Mouse (Mus musculus) MEL (cell line): Measurements from ENCODE around the gene Stab1. TPM values are rescaled to one million over a fixed set of nuclear protein-coding genes. Genes with fewer than 3 reads are reported as not detected.

ENCODE experiments used
- DNase-seq: peaks from one replicate; pipeline ENCODE4 v3.0.0; 2011; ENCODE audit warnings: low read depth, low spot score
- H3K27ac ChIP-seq: 2 replicates; pipeline ENCODE4 v1.5.1; 2012; ENCODE audit warnings: low read depth, mild to moderate bottlenecking, control low read depth, low read length, moderate library complexity; ENCODE audit not compliant: control insufficient read depth
- H3K27me3 ChIP-seq, 2 experiments: fragments of 150-350 bp in 1 of 2; sonication (generic) in 1 of 2; 2 replicates each; pipeline ENCODE4 v1.6.1; 2012; ENCODE audit warnings: low read length in 2 of 2, mild to moderate bottlenecking in 2 of 2, improper control_type of control experiment in 1 of 2, moderate library complexity in 1 of 2; ENCODE audit not compliant: insufficient read depth in 2 of 2, control insufficient read depth in 1 of 2
- H3K36me3 ChIP-seq, 2 experiments: 2 replicates each; pipeline ENCODE4 v1.6.1; 2012 to 2014; ENCODE audit warnings: low read length in 2 of 2, improper control_type of control experiment in 1 of 2, inconsistent platforms in 1 of 2, mild to moderate bottlenecking in 1 of 2; ENCODE audit not compliant: insufficient read depth in 2 of 2, control insufficient read depth in 1 of 2
- H3K4me1 ChIP-seq, 2 experiments: fragments of 150-350 bp in 1 of 2; sonication (generic) in 1 of 2; 2 replicates each; pipeline ENCODE4 v1.6.1; 2012; ENCODE audit warnings: low read length in 2 of 2, improper control_type of control experiment in 1 of 2, mild to moderate bottlenecking in 1 of 2; ENCODE audit not compliant: insufficient read depth in 2 of 2, control insufficient read depth in 1 of 2
- H3K4me3 ChIP-seq, 2 experiments: fragments of 150-350 bp in 1 of 2; sonication (generic) in 1 of 2; 2 replicates each; pipeline ENCODE4 v1.5.1; 2012; ENCODE audit warnings: low read depth in 2 of 2, low read length in 2 of 2, mild to moderate bottlenecking in 2 of 2, moderate library complexity in 2 of 2, control low read depth in 1 of 2, improper control_type of control experiment in 1 of 2; ENCODE audit not compliant: control insufficient read depth in 1 of 2, insufficient read depth in 1 of 2
- H3K79me2 ChIP-seq: 2 replicates; pipeline ENCODE4 v1.6.1; 2012; ENCODE audit warnings: mild to moderate bottlenecking, low read length, moderate library complexity; ENCODE audit not compliant: control insufficient read depth, poor library complexity, insufficient read depth
- H3K9ac ChIP-seq: 2 replicates; pipeline ENCODE4 v1.6.1; 2012; ENCODE audit warnings: low read depth, mild to moderate bottlenecking, control low read depth, low read length, moderate library complexity; ENCODE audit not compliant: control insufficient read depth, poor library complexity, severe bottlenecking
- H3K9me3 ChIP-seq: fragments of 150-350 bp; sonication (generic); replicated peaks from 2 replicates; pipeline ENCODE4 v1.6.1; 2012; ENCODE audit warnings: mild to moderate bottlenecking, low read length, improper control_type of control experiment, moderate library complexity; ENCODE audit not compliant: insufficient read depth
- BHLHE40 ChIP-seq: IDR thresholded peaks from 2 replicates; pipeline ENCODE4 v1.6.1; 2012; ENCODE audit warnings: low read depth, mild to moderate bottlenecking, inconsistent platforms, low read length, improper control_type of control experiment, borderline replicate concordance
- CHD1 ChIP-seq: IDR thresholded peaks from 2 replicates; pipeline ENCODE4 v1.6.1; 2012; ENCODE audit warnings: low read depth, mild to moderate bottlenecking, inconsistent platforms, low read length, improper control_type of control experiment
- CHD2 ChIP-seq: IDR thresholded peaks from 2 replicates; pipeline ENCODE4 v1.6.1; 2011; ENCODE audit warnings: low read length, improper control_type of control experiment
- CTCF ChIP-seq, 3 experiments: IDR thresholded peaks in 2 of 3; conservative IDR thresholded peaks in 1 of 3; 2 replicates each; pipeline ENCODE4 v1.5.1; 2011 to 2012; ENCODE audit warnings: low read length in 3 of 3, low read depth in 2 of 3, mild to moderate bottlenecking in 2 of 3, improper control_type of control experiment in 1 of 3, inconsistent platforms in 1 of 3, mixed read lengths in 1 of 3, moderate library complexity in 1 of 3; ENCODE audit not compliant: control insufficient read depth in 1 of 3, insufficient read depth in 1 of 3, poor library complexity in 1 of 3, severe bottlenecking in 1 of 3
- ELF1 ChIP-seq: IDR thresholded peaks from 2 replicates; pipeline ENCODE4 v1.6.1; 2014; ENCODE audit warnings: low read depth, mild to moderate bottlenecking, inconsistent platforms, low read length, improper control_type of control experiment, moderate library complexity
- EP300 ChIP-seq, 2 experiments: IDR thresholded peaks; 2 replicates each; pipeline ENCODE4 v1.6.1; 2011; ENCODE audit warnings: improper control_type of control experiment in 2 of 2, low read length in 2 of 2, low read depth in 1 of 2, mild to moderate bottlenecking in 1 of 2
- ETS1 ChIP-seq: IDR thresholded peaks from 2 replicates; pipeline ENCODE4 v1.6.1; 2012; ENCODE audit warnings: low read depth, mild to moderate bottlenecking, inconsistent platforms, low read length, improper control_type of control experiment, moderate library complexity
- GABPA ChIP-seq: IDR thresholded peaks from 2 replicates; pipeline ENCODE4 v1.6.1; 2012; ENCODE audit warnings: low read depth, mild to moderate bottlenecking, inconsistent platforms, low read length, improper control_type of control experiment, moderate library complexity
- HCFC1 ChIP-seq: IDR thresholded peaks from 2 replicates; pipeline ENCODE4 v1.6.1; 2012; ENCODE audit warnings: low read depth, mild to moderate bottlenecking, inconsistent platforms, low read length, improper control_type of control experiment, moderate library complexity
- KAT2A ChIP-seq: conservative IDR thresholded peaks from 2 replicates; pipeline ENCODE4 v1.6.1; 2012; ENCODE audit warnings: low read depth, low read length, improper control_type of control experiment, inconsistent platforms
- MAX ChIP-seq: IDR thresholded peaks from 2 replicates; pipeline ENCODE4 v1.6.1; 2011; ENCODE audit warnings: low read length, improper control_type of control experiment
- MXI1 ChIP-seq: IDR thresholded peaks from 2 replicates; pipeline ENCODE4 v1.6.1; 2011; ENCODE audit warnings: mild to moderate bottlenecking, low read depth, low read length, improper control_type of control experiment
- MYC ChIP-seq: IDR thresholded peaks from 2 replicates; pipeline ENCODE4 v1.6.1; 2011; ENCODE audit warnings: low read depth, mild to moderate bottlenecking, low read length, improper control_type of control experiment, moderate library complexity
- POLR2A ChIP-seq, 2 experiments: IDR thresholded peaks; 2 replicates each; pipeline ENCODE4 v1.6.1; 2011 to 2012; ENCODE audit warnings: low read length in 2 of 2, mild to moderate bottlenecking in 2 of 2, control low read depth in 1 of 2, improper control_type of control experiment in 1 of 2, low read depth in 1 of 2, moderate library complexity in 1 of 2; ENCODE audit not compliant: control insufficient read depth in 1 of 2, insufficient read depth in 1 of 2, poor library complexity in 1 of 2
- POLR2AphosphoS5 ChIP-seq: IDR thresholded peaks from 2 replicates; pipeline ENCODE4 v1.6.1; 2012; ENCODE audit warnings: low read depth, borderline replicate concordance, mild to moderate bottlenecking, inconsistent platforms, low read length, moderate library complexity, mixed read lengths
- RAD21 ChIP-seq: IDR thresholded peaks from 2 replicates; pipeline ENCODE4 v1.6.1; 2011; ENCODE audit warnings: mild to moderate bottlenecking, low read depth, low read length, improper control_type of control experiment
- SMC3 ChIP-seq: IDR thresholded peaks from 2 replicates; pipeline ENCODE4 v1.6.1; 2011; ENCODE audit warnings: low read depth, low read length, improper control_type of control experiment
- TCF12 ChIP-seq: IDR thresholded peaks from 2 replicates; pipeline ENCODE4 v1.6.1; 2014; ENCODE audit warnings: low read depth, mild to moderate bottlenecking, inconsistent platforms, low read length, improper control_type of control experiment, moderate library complexity
- UBTF ChIP-seq: IDR thresholded peaks from 2 replicates; pipeline ENCODE4 v1.6.1; 2012; ENCODE audit warnings: low read depth, mild to moderate bottlenecking, inconsistent platforms, low read length, improper control_type of control experiment, moderate library complexity, borderline replicate concordance; ENCODE audit not compliant: insufficient read depth
- USF1 ChIP-seq: IDR thresholded peaks from 2 replicates; pipeline ENCODE4 v1.6.1; 2014; ENCODE audit warnings: low read depth, mild to moderate bottlenecking, inconsistent platforms, low read length, improper control_type of control experiment, moderate library complexity
- USF2 ChIP-seq, 2 experiments: IDR thresholded peaks; 2 replicates each; pipeline ENCODE4 v1.6.1; 2011 to 2012; ENCODE audit warnings: improper control_type of control experiment in 2 of 2, low read length in 2 of 2, borderline replicate concordance in 1 of 2, inconsistent platforms in 1 of 2, low read depth in 1 of 2, mild to moderate bottlenecking in 1 of 2; ENCODE audit not compliant: insufficient read depth in 1 of 2
- polyA plus RNA-seq, 2 experiments: library from polyadenylated mRNA; stranded (reverse) in 1 of 2; unstranded in 1 of 2; fragments of >175 nt in 1 of 2; fragments of >200 nt in 1 of 2; gene quantifications; 2 replicates each; pipeline versions ENCODE4 v1.2.1 to v1.2.4; 2012; ENCODE audit warnings: low replicate concordance in 2 of 2, low read depth in 1 of 2; ENCODE audit not compliant: insufficient read length in 2 of 2, insufficient read depth in 1 of 2, missing spikeins in 1 of 2
- total RNA-seq: library from RNA; depleted of rRNA; stranded (reverse); fragments of 300-350 nt; gene quantifications from 2 replicates; pipeline ENCODE4 v1.2.3, GENCODE M21; 2012; rRNA removed

The Stab1 gene
- total RNA-seq = 0.15 TPM in 1 of 2 replicates, not detected in the other
- polyA plus RNA-seq = under 1 TPM in 1 of 2 experiments, not detected in 1; 0.40 TPM

GRCm38 (mm10) chr14:31168425-31168824, at the start of gene Stab1:
Gene Stab1 (minus strand): TSS chr14:31168641.
- peaks cover 0 to 9% of the 10 kb centered on the region in 2 experiments; a peak in 3 of 4 replicates for H3K36me3 ChIP-seq
- DNase-seq = no peak
- no peaks in the 10 kb centered on the region for H3K27me3 ChIP-seq
- peaks cover 0 to 25% of the 10 kb centered on the region in 2 experiments for H3K4me1 ChIP-seq
- H3K79me2 ChIP-seq = no peaks in the 10 kb centered on the region
- no peak within 1 kb of the TSS for H3K27ac ChIP-seq
- no peak for TF ChIP-seq POLR2A (IDR thresholded peaks at IDR 0.05; ENCODE audit: control insufficient read depth in 1 of 2, insufficient read depth in 1 of 2, low read depth in 1 of 2, low read length in 2 of 2, poor library complexity in 1 of 2)
- TF ChIP-seq EP300 (IDR thresholded peaks at IDR 0.05; ENCODE audit: low read depth in 1 of 2, low read length in 2 of 2) = no peak
- TF ChIP-seq ETS1 = no peak
- TF ChIP-seq MAX = no peak
- no peaks in the 10 kb centered on the region for H3K9me3 ChIP-seq
- H3K9ac ChIP-seq = no peak within 1 kb of the TSS
- H3K4me3 ChIP-seq = no peak within 1 kb of the TSS

- H3K36me3 ChIP-seq = no peaks in the 10 kb centered on the region
- H3K4me3 ChIP-seq = no peak within 1 kb of the TSS
- H3K27me3 ChIP-seq = peaks cover 0 to 5% of the 10 kb centered on the region in 2 experiments; a peak in 2 of 4 replicates
- peaks cover 0 to 2% of the 10 kb centered on the region in 2 experiments; a peak in 1 of 4 replicates for H3K4me1 ChIP-seq
- no peaks in the 10 kb centered on the region for H3K9me3 ChIP-seq
- no peak within 1 kb of the TSS for H3K27ac ChIP-seq
- peak in 2 of 3 experiments; percentile 26 to 33; a peak in 4 of 6 replicates for TF ChIP-seq CTCF (IDR thresholded peaks at IDR 0.05 in 2 of 3, conservative IDR thresholded peaks at IDR 0.05 in 1 of 3; ENCODE audit: control insufficient read depth in 1 of 3, insufficient read depth in 1 of 3, low read depth in 2 of 3, low read length in 3 of 3, poor library complexity in 1 of 3, severe bottlenecking in 1 of 3)
- TF ChIP-seq ELF1 = no peak
- TF ChIP-seq HCFC1 = no peak
- TF ChIP-seq TCF12 = no peak
- no peak for TF ChIP-seq UBTF
- DNase-seq = peak; percentile 65
- no peak within 1 kb of the TSS; the same call in 1 of the 2 replicates for H3K9ac ChIP-seq
- no peaks in the 10 kb centered on the region for H3K79me2 ChIP-seq
Observed at GRCm38 (mm10) chr14:31217666-31218065, 49.2 kb upstream of the Stab1 start, which contains the start of gene Sema3g. Gene Sema3g (plus strand): TSS chr14:31217860.

GRCm38 (mm10) chr14:31216846-31217245, 48.4 kb upstream of the Stab1 start, which contains the start of gene Nisch:
Gene Nisch (minus strand): TSS chr14:31216946.
- no peak within 1 kb of the TSS for H3K27ac ChIP-seq
- DNase-seq = no peak
- H3K36me3 ChIP-seq = no peaks in the 10 kb centered on the region
- TF ChIP-seq CHD2 = no peak
- TF ChIP-seq SMC3 = no peak
- no peak for TF ChIP-seq USF1
- no peak for TF ChIP-seq KAT2A
- TF ChIP-seq USF2 (IDR thresholded peaks at IDR 0.05; ENCODE audit: borderline replicate concordance in 1 of 2, insufficient read depth in 1 of 2, low read depth in 1 of 2, low read length in 2 of 2) = no peak
- no peak for TF ChIP-seq ELF1
- no peak for TF ChIP-seq GABPA
- no peak for TF ChIP-seq RAD21
- no peak for TF ChIP-seq POLR2AphosphoS5
- TF ChIP-seq MXI1 = no peak
- no peak for TF ChIP-seq MAX
- TF ChIP-seq TCF12 = no peak
- no peak for TF ChIP-seq UBTF
- no peak for TF ChIP-seq EP300 (IDR thresholded peaks at IDR 0.05; ENCODE audit: low read depth in 1 of 2, low read length in 2 of 2)
- TF ChIP-seq BHLHE40 = no peak
- TF ChIP-seq MYC = no peak
- no peak for TF ChIP-seq CHD1
- no peaks in the 10 kb centered on the region for H3K9me3 ChIP-seq
- H3K4me1 ChIP-seq = peaks cover 0 to 2% of the 10 kb centered on the region in 2 experiments; a peak in 1 of 4 replicates
- H3K27me3 ChIP-seq = peaks cover 0 to 5% of the 10 kb centered on the region in 2 experiments; a peak in 2 of 4 replicates
- H3K79me2 ChIP-seq = no peaks in the 10 kb centered on the region
- no peak within 1 kb of the TSS for H3K4me3 ChIP-seq
- no peak within 1 kb of the TSS; the same call in 1 of the 2 replicates for H3K9ac ChIP-seq
